In the genomic region with DNA sequence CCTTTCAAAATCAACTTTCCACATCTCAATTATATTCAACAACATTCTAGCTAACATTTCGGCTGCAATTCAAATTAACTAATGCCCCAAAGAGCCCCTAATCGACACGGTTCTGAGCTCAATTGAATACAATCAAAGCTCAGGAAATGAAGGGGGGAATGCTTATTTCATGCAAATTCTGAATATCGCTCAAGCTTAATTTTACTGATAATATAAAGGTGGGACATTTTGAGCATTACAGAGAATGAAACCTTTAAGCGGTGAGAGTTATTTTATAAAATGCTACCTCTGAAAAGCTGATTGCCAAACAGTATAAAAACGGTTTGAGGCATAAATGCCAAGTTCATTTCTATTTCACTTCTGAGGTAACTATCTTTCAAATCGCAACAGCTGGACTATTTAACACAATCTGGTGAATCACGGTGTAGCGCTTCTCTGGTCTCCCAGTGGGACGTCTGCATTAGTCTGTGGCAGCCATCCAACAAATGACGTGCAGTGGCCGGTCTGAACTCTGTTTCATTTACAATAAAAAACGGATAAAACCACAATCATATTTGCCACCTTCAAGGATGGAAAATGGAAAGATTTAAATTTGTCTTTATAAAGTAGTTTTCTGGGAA, we compare ENCODE assay signal across 8 mouse cellular contexts. TPM values are rescaled to one million over a fixed set of nuclear protein-coding genes. Genes with fewer than 3 reads are reported as not detected.
DNase-seq lines count a peak whose midpoint lies in the region; ATAC-seq and TF ChIP-seq lines count a peak whose summit lies in the region.

No protein-coding gene starts in this region.

- H3K36me3 ChIP-seq in kidney, postnatal 0 days (ENCODE audit: insufficient read depth, low read length): no peaks in the 10 kb centered on the region
- no peaks in the 10 kb centered on the region for H3K36me3 ChIP-seq in kidney, embryonic 14.5 days (ENCODE audit: control insufficient read depth, insufficient read depth, low read length)
- 0 out of 2 replicates have a peak, but pooled peaks cover 5% of the 10 kb centered on the region for H3K36me3 ChIP-seq in forebrain, embryonic 14.5 days (ENCODE audit: control insufficient read depth, insufficient read depth, low read length)
- no peaks in the 10 kb centered on the region for H3K36me3 ChIP-seq in limb, embryonic 15.5 days

- no peak for ATAC-seq in kidney, postnatal 0 days (replicated peaks; ENCODE audit: low FRiP score, low read depth)
- ATAC-seq in kidney, embryonic 14.5 days (ENCODE audit: low FRiP score, low TSS enrichment): no peak
- no peak for ATAC-seq in Patski
- 0 out of 2 replicates have a peak, but pooled peaks have one; percentile 57 for ATAC-seq in forebrain, embryonic 14.5 days
- ATAC-seq in limb, embryonic 15.5 days (ENCODE audit: insufficient number of reproducible peaks, low FRiP score, low TSS enrichment, low read depth): no peak

- TF ChIP-seq CTCF in kidney, postnatal 0 days (IDR thresholded peaks at IDR 0.05; ENCODE audit: low read depth): no peak
- TF ChIP-seq CTCF in Patski (IDR thresholded peaks at IDR 0.05): no peak

- peak overlapping the region; percentile 23 for H3K4me2 ChIP-seq in kidney, postnatal 0 days (ENCODE audit: low read length)
- no peak overlapping the region for H3K4me2 ChIP-seq in kidney, embryonic 14.5 days (replicated peaks; ENCODE audit: low read depth, low read length)
- peak overlapping the region; percentile 33 for H3K4me2 ChIP-seq in forebrain, embryonic 14.5 days (ENCODE audit: low read length)
- peak overlapping the region; percentile 24; the same call in 1 of the 2 replicates for H3K4me2 ChIP-seq in limb, embryonic 15.5 days

- H3K27me3 ChIP-seq in kidney, postnatal 0 days (ENCODE audit: insufficient read depth, low read length): no peaks in the 10 kb centered on the region
- H3K27me3 ChIP-seq in kidney, embryonic 14.5 days (ENCODE audit: control insufficient read depth, insufficient read depth, low read length): no peaks in the 10 kb centered on the region; the same call in 1 of the 2 replicates
- no peaks in the 10 kb centered on the region for H3K27me3 ChIP-seq in Patski
- peaks cover 12% of the 10 kb centered on the region; the same call in 1 of the 2 replicates for H3K27me3 ChIP-seq in forebrain, embryonic 14.5 days (replicated peaks; ENCODE audit: control insufficient read depth, insufficient read depth, low read length)
- peaks cover 11% of the 10 kb centered on the region for H3K27me3 ChIP-seq in limb, embryonic 15.5 days

- H3K4me3 ChIP-seq in kidney, postnatal 0 days (replicated peaks; ENCODE audit: low read depth, low read length): 0 out of 2 replicates have a peak overlapping the region, but pooled peaks have one; percentile 13
- no peak overlapping the region for H3K4me3 ChIP-seq in kidney, embryonic 14.5 days (ENCODE audit: low read length)
- H3K4me3 ChIP-seq in forebrain, embryonic 14.5 days (ENCODE audit: low read depth, low read length): no peak overlapping the region
- H3K4me3 ChIP-seq in limb, embryonic 15.5 days: peak overlapping the region; percentile 12; the same call in 1 of the 2 replicates

- no peaks in the 10 kb centered on the region; the same call in 1 of the 2 replicates for H3K4me1 ChIP-seq in kidney, postnatal 0 days (replicated peaks; ENCODE audit: insufficient read depth, low read length)
- no peaks in the 10 kb centered on the region for H3K4me1 ChIP-seq in kidney, embryonic 14.5 days (ENCODE audit: control insufficient read depth, insufficient read depth, low read length)
- peaks cover 22% of the 10 kb centered on the region for H3K4me1 ChIP-seq in forebrain, embryonic 14.5 days (ENCODE audit: control insufficient read depth, insufficient read depth, low read length)
- peaks cover 8% of the 10 kb centered on the region for H3K4me1 ChIP-seq in limb, embryonic 15.5 days

- 46% methylated on average over 13 of the region's 13 CpGs for WGBS in kidney, postnatal 0 days
- WGBS in kidney, embryonic 14.5 days: 55% methylated on average over 13 of the region's 13 CpGs
- WGBS in forebrain, embryonic 14.5 days: 11% methylated on average over 13 of the region's 13 CpGs
- WGBS in limb, embryonic 15.5 days: 29% methylated on average over 13 of the region's 13 CpGs

- no peaks in the 10 kb centered on the region for H3K9me3 ChIP-seq in kidney, postnatal 0 days (replicated peaks; ENCODE audit: low read length)
- H3K9me3 ChIP-seq in kidney, embryonic 14.5 days (ENCODE audit: control insufficient read depth, low read length): no peaks in the 10 kb centered on the region
- H3K9me3 ChIP-seq in forebrain, embryonic 14.5 days (replicated peaks; ENCODE audit: control insufficient read depth, low read length): no peaks in the 10 kb centered on the region
- H3K9me3 ChIP-seq in limb, embryonic 15.5 days: no peaks in the 10 kb centered on the region

- in situ Hi-C loops in Patski (cut with MboI; ENCODE audit: low pct_unique_long_range_greater_than_20kb): no loop called here

- DNase-seq in kidney, postnatal 0 days (ENCODE audit: low spot score): no peak
- peak; percentile 92 for DNase-seq in 3T3-L1 (ENCODE audit: low read depth, low spot score)
- peak; percentile 12 for DNase-seq in Patski (ENCODE audit: low read depth, low spot score)
- peak; percentile 82 for DNase-seq in forebrain, embryonic 14.5 days (ENCODE audit: low spot score)
- no peak for DNase-seq in thymus, postnatal 25 days
- no peak for DNase-seq in spleen, postnatal 36 days (ENCODE audit: low spot score in 2 of 2)

- POLR2A ChIA-PET in Patski (lab: Charles Lee): interaction anchor here (0.6 kb wide), 1 partner anchor 177 kb away, joined by 4 read pairs; no protein-coding TSS in a partner anchor

- H3K27ac ChIP-seq in kidney, postnatal 0 days: no peak overlapping the region
- H3K27ac ChIP-seq in kidney, embryonic 14.5 days (ENCODE audit: low read depth, low read length): no peak overlapping the region
- no peak overlapping the region for H3K27ac ChIP-seq in forebrain, embryonic 14.5 days (ENCODE audit: low read depth, low read length)
- no peak overlapping the region for H3K27ac ChIP-seq in limb, embryonic 15.5 days

- CTCF ChIA-PET in Patski (lab: Charles Lee): interaction anchor here (0.6 to 1.1 kb wide), 2 partner anchors 36 to 475 kb away, joined by 3 to 4 read pairs; partner anchors contain the start of genes Eno4 and Hspa12a

- no peak overlapping the region for H3K9ac ChIP-seq in kidney, postnatal 0 days (ENCODE audit: low read depth, low read length)
- H3K9ac ChIP-seq in kidney, embryonic 14.5 days (ENCODE audit: low read depth, low read length): no peak overlapping the region
- H3K9ac ChIP-seq in forebrain, embryonic 14.5 days (ENCODE audit: low read length): no peak overlapping the region
- H3K9ac ChIP-seq in limb, embryonic 15.5 days: no peak overlapping the region

RNA-seq across cellular contexts. Expression of gene Hspa12a, which starts 36.1 kb away (rescaled TPM):
- polyA plus RNA-seq in kidney, postnatal 0 days (2015; fragmentation: Nextera tagmentation; extraction: Ambion mirVana): 13.4 and 14.5 TPM in 2 replicates
- 8.1 and 9.5 TPM in 2 replicates for polyA plus RNA-seq in kidney, embryonic 14.5 days (2014; fragmentation: Nextera tagmentation; extraction: Ambion mirVana)
- polyA plus RNA-seq in Patski (2021): 1.1 TPM
- 21.8 and 33.0 TPM in 2 replicates for polyA plus RNA-seq in forebrain, embryonic 14.5 days (2014; fragmentation: Nextera tagmentation; extraction: Ambion mirVana)
- polyA plus RNA-seq in limb, embryonic 15.5 days (2015; fragmentation: Nextera tagmentation; extraction: Ambion mirVana): 3.4 and 3.5 TPM in 2 replicates

RNA-seq across cellular contexts. Expression of gene Eno4, which starts 36.3 kb away (rescaled TPM):
- polyA plus RNA-seq in kidney, postnatal 0 days (2015; fragmentation: Nextera tagmentation; extraction: Ambion mirVana): 0.37 and 0.51 TPM in 2 replicates
- polyA plus RNA-seq in kidney, embryonic 14.5 days (2014; fragmentation: Nextera tagmentation; extraction: Ambion mirVana): 0.54 and 0.70 TPM in 2 replicates
- 0.92 TPM for polyA plus RNA-seq in Patski (2021)
- 1.1 and 1.6 TPM in 2 replicates for polyA plus RNA-seq in forebrain, embryonic 14.5 days (2014; fragmentation: Nextera tagmentation; extraction: Ambion mirVana)
- 0.16 and 0.32 TPM in 2 replicates for polyA plus RNA-seq in limb, embryonic 15.5 days (2015; fragmentation: Nextera tagmentation; extraction: Ambion mirVana)

Comparison
In these comparisons a context has a peak if more than half of its experiments do, and no peak if none do; other contexts are left out.
1. H3K4me3 ChIP-seq: peak in kidney, postnatal 0 days (single experiment) and limb, embryonic 15.5 days (single experiment); none in kidney, embryonic 14.5 days (single experiment) and forebrain, embryonic 14.5 days (single experiment).
2. DNase-seq: peak in 3T3-L1 (single experiment), Patski (single experiment) and forebrain, embryonic 14.5 days (single experiment); none in kidney, postnatal 0 days (single experiment), thymus, postnatal 25 days (single experiment) and spleen, postnatal 36 days (0 of 2).